ENCODE assay signal across 20 mouse cellular contexts in genomic region chr4:127000601-127001105, GRCm38 (mm10). TPM values are rescaled to one million over a fixed set of nuclear protein-coding genes. Genes with fewer than 3 reads are reported as not detected.
DNase-seq lines count a peak whose midpoint lies in the region; ATAC-seq lines count a peak whose summit lies in the region.
"Had no signal": no experiment of that assay in that cellular context is flagged by ENCODE, and none has a peak within 500 bp of the region (broad histone marks: within the 10 kb centered on the region; RNA-seq: fewer than 3 reads in every experiment).

No protein-coding gene starts in this region.

- H3K27ac ChIP-seq in forebrain, embryonic 12.5 days = no peak overlapping the region
- no peak overlapping the region for H3K27ac ChIP-seq in forebrain, embryonic 15.5 days (replicated peaks)
- H3K27ac ChIP-seq in neural tube, embryonic 12.5 days = no peak overlapping the region
- peak overlapping the region; percentile 57 for H3K27ac ChIP-seq in midbrain, embryonic 15.5 days
- H3K27ac ChIP-seq in embryonic facial prominence, embryonic 10.5 days (replicated peaks) = no peak overlapping the region
- H3K27ac ChIP-seq: embryonic facial prominence, embryonic 15.5 days; heart, embryonic 10.5 days; kidney, postnatal 0 days; layer of hippocampus, adult 2 months; limb, embryonic 15.5 days; liver, embryonic 15.5 days had no signal

- no peak overlapping the region for H3K4me3 ChIP-seq in forebrain, embryonic 12.5 days (replicated peaks)
- H3K4me3 ChIP-seq in forebrain, embryonic 15.5 days = no peak overlapping the region
- H3K4me3 ChIP-seq in neural tube, embryonic 12.5 days = no peak overlapping the region
- no peak overlapping the region for H3K4me3 ChIP-seq in midbrain, embryonic 15.5 days
- H3K4me3 ChIP-seq in embryonic facial prominence, embryonic 10.5 days = no peak overlapping the region
- H3K4me3 ChIP-seq: embryonic facial prominence, embryonic 15.5 days; heart, embryonic 10.5 days; layer of hippocampus, adult 2 months; limb, embryonic 15.5 days; liver, embryonic 15.5 days had no signal

- H3K36me3 ChIP-seq in forebrain, embryonic 12.5 days (replicated peaks) = no peaks in the 10 kb centered on the region
- no peaks in the 10 kb centered on the region for H3K36me3 ChIP-seq in forebrain, embryonic 15.5 days
- no peaks in the 10 kb centered on the region for H3K36me3 ChIP-seq in neural tube, embryonic 12.5 days
- no peaks in the 10 kb centered on the region for H3K36me3 ChIP-seq in midbrain, embryonic 15.5 days (replicated peaks)
- H3K36me3 ChIP-seq in embryonic facial prominence, embryonic 10.5 days (replicated peaks) = no peaks in the 10 kb centered on the region
- H3K36me3 ChIP-seq: embryonic facial prominence, embryonic 15.5 days; heart, embryonic 10.5 days; limb, embryonic 15.5 days; liver, embryonic 15.5 days had no signal

- no peaks in the 10 kb centered on the region; the same call in 1 of the 2 replicates for H3K9me3 ChIP-seq in forebrain, embryonic 12.5 days
- no peaks in the 10 kb centered on the region for H3K9me3 ChIP-seq in forebrain, embryonic 15.5 days
- no peaks in the 10 kb centered on the region for H3K9me3 ChIP-seq in neural tube, embryonic 12.5 days
- no peaks in the 10 kb centered on the region for H3K9me3 ChIP-seq in midbrain, embryonic 15.5 days
- H3K9me3 ChIP-seq in embryonic facial prominence, embryonic 10.5 days = no peaks in the 10 kb centered on the region
- H3K9me3 ChIP-seq: embryonic facial prominence, embryonic 15.5 days; heart, embryonic 10.5 days; limb, embryonic 15.5 days; liver, embryonic 15.5 days had no signal

- peaks cover 24% of the 10 kb centered on the region for H3K4me1 ChIP-seq in forebrain, embryonic 12.5 days
- peaks cover 19% of the 10 kb centered on the region for H3K4me1 ChIP-seq in forebrain, embryonic 15.5 days
- peaks cover 14% of the 10 kb centered on the region for H3K4me1 ChIP-seq in neural tube, embryonic 12.5 days
- peaks cover 22% of the 10 kb centered on the region for H3K4me1 ChIP-seq in midbrain, embryonic 15.5 days
- peaks cover 12% of the 10 kb centered on the region for H3K4me1 ChIP-seq in embryonic facial prominence, embryonic 10.5 days

- WGBS in forebrain, embryonic 12.5 days = 29% methylated on average over 8 of the region's 8 CpGs
- WGBS in forebrain, embryonic 15.5 days = 24% methylated on average over 8 of the region's 8 CpGs
- 29% methylated on average over 8 of the region's 8 CpGs for WGBS in neural tube, embryonic 12.5 days
- 27% methylated on average over 8 of the region's 8 CpGs for WGBS in midbrain, embryonic 15.5 days
- WGBS in embryonic facial prominence, embryonic 10.5 days = 49% methylated on average over 8 of the region's 8 CpGs

- no peaks in the 10 kb centered on the region for H3K27me3 ChIP-seq in forebrain, embryonic 12.5 days
- H3K27me3 ChIP-seq in forebrain, embryonic 15.5 days = no peaks in the 10 kb centered on the region
- H3K27me3 ChIP-seq in neural tube, embryonic 12.5 days (replicated peaks) = no peaks in the 10 kb centered on the region
- no peaks in the 10 kb centered on the region for H3K27me3 ChIP-seq in midbrain, embryonic 15.5 days (replicated peaks)
- no peaks in the 10 kb centered on the region for H3K27me3 ChIP-seq in embryonic facial prominence, embryonic 10.5 days (replicated peaks; ENCODE audit: low read depth, poor library complexity, severe bottlenecking)
- H3K27me3 ChIP-seq: embryonic facial prominence, embryonic 15.5 days; limb, embryonic 15.5 days had no signal

- no peak overlapping the region for H3K9ac ChIP-seq in forebrain, embryonic 12.5 days
- H3K9ac ChIP-seq in forebrain, embryonic 15.5 days (replicated peaks) = no peak overlapping the region
- no peak overlapping the region for H3K9ac ChIP-seq in neural tube, embryonic 12.5 days
- H3K9ac ChIP-seq in midbrain, embryonic 15.5 days = no peak overlapping the region
- H3K9ac ChIP-seq: embryonic facial prominence, embryonic 15.5 days; limb, embryonic 15.5 days; liver, embryonic 15.5 days had no signal

- ATAC-seq in forebrain, embryonic 12.5 days (ENCODE audit: low FRiP score) = no peak
- ATAC-seq in forebrain, embryonic 15.5 days (replicated peaks) = no peak
- no peak for ATAC-seq in neural tube, embryonic 12.5 days (ENCODE audit: low FRiP score, low read depth)
- ATAC-seq in midbrain, embryonic 15.5 days (replicated peaks) = peak; percentile 58

- DNase-seq in neural tube, embryonic 10.5 days (ENCODE audit: extremely low spot score, low spot score) = no peak
- no peak for DNase-seq in thymus, postnatal 4 days
- DNase-seq in embryonic facial prominence, embryonic 10.5 days (ENCODE audit: low spot score) = no peak
- DNase-seq: B cell, adult 2 months; cerebellum, adult 18-20 months; cerebellum, postnatal 25 days; embryo, embryonic 11 days; kidney, adult 18-20 months; layer of hippocampus, postnatal 36 days; right cerebral cortex, postnatal 25 days had no signal

- H3K4me2 ChIP-seq in forebrain, embryonic 12.5 days = 0 out of 2 replicates have a peak overlapping the region, but pooled peaks have one; percentile 16
- H3K4me2 ChIP-seq in forebrain, embryonic 15.5 days (replicated peaks) = no peak overlapping the region
- peak overlapping the region; percentile 24 for H3K4me2 ChIP-seq in neural tube, embryonic 12.5 days (replicated peaks)
- H3K4me2 ChIP-seq in midbrain, embryonic 15.5 days = peak overlapping the region; percentile 30
- H3K4me2 ChIP-seq: embryonic facial prominence, embryonic 15.5 days; limb, embryonic 15.5 days; liver, embryonic 15.5 days had no signal

RNA-seq across cellular contexts. Expression of gene Sfpq, which starts 20.5 kb away (rescaled TPM):
- 174 and 187 TPM in 2 replicates for polyA plus RNA-seq in forebrain, embryonic 12.5 days (2016; fragmentation: Nextera tagmentation; extraction: Ambion mirVana)
- polyA plus RNA-seq in forebrain, embryonic 15.5 days (2015; fragmentation: Nextera tagmentation; extraction: Ambion mirVana) = 98.9 and 102 TPM in 2 replicates
- polyA plus RNA-seq in neural tube, embryonic 12.5 days (2016; fragmentation: Nextera tagmentation; extraction: Ambion mirVana) = 176 and 183 TPM in 2 replicates
- 70.6 and 77.3 TPM in 2 replicates for polyA plus RNA-seq in midbrain, embryonic 15.5 days (2015; fragmentation: Nextera tagmentation; extraction: Ambion mirVana)
- 111 and 120 TPM in 2 replicates for polyA plus RNA-seq in embryonic facial prominence, embryonic 10.5 days (2016; fragmentation: Nextera tagmentation; extraction: Ambion mirVana)

RNA-seq across cellular contexts. Expression of gene Zmym4, which starts 32.7 kb away (rescaled TPM):
- polyA plus RNA-seq in forebrain, embryonic 12.5 days (2016; fragmentation: Nextera tagmentation; extraction: Ambion mirVana) = 43.4 and 48.1 TPM in 2 replicates
- polyA plus RNA-seq in forebrain, embryonic 15.5 days (2015; fragmentation: Nextera tagmentation; extraction: Ambion mirVana) = 26.3 and 31.3 TPM in 2 replicates
- 34.6 and 36.2 TPM in 2 replicates for polyA plus RNA-seq in neural tube, embryonic 12.5 days (2016; fragmentation: Nextera tagmentation; extraction: Ambion mirVana)
- polyA plus RNA-seq in midbrain, embryonic 15.5 days (2015; fragmentation: Nextera tagmentation; extraction: Ambion mirVana) = 28.8 and 31.5 TPM in 2 replicates
- 28.0 and 29.0 TPM in 2 replicates for polyA plus RNA-seq in embryonic facial prominence, embryonic 10.5 days (2016; fragmentation: Nextera tagmentation; extraction: Ambion mirVana)
